Mouse (Mus musculus) liver, embryonic 14.5 days (tissue): Measurements from ENCODE around the gene Zdhhc19.

Experiments used
- CTCF ChIP-seq: IDR thresholded peaks from 2 replicates; pipeline ENCODE4 v1.5.1; 2016; ENCODE audit warnings: antibody characterized with exemption, low read depth, control low read depth
- EP300 ChIP-seq: IDR thresholded peaks from 2 replicates; pipeline ENCODE4 v1.6.1; 2016; ENCODE audit warnings: antibody characterized with exemption, low read depth

DNA sequence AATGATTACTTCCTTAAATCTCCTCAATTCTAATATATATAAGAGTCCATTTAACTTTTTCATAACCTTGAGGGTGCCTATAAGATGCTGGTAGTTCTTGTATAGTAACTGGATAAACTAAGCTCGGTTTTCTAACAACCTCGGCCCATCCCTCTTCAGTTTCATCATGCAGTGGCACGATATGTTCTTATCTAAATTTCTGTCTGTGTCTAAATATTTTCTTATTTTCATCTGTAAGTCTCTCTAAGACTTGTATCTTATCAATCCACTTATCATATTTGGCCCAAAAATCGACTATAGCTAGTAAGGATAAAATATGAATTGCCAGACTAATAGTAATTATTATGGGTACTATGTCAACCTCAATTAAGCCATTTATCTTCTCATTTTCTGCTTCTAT is 90.4 kb downstream of the Zdhhc19 start:
- TF ChIP-seq EP300 (no peak), CTCF (no peak)
